Mouse (Mus musculus): ENCODE results near the gene Fam114a2. TPM values are rescaled to one million over a fixed set of nuclear protein-coding genes. Genes with fewer than 3 reads are reported as not detected.

The Fam114a2 gene
- total RNA-seq (2023): 54.7 TPM

DNA sequence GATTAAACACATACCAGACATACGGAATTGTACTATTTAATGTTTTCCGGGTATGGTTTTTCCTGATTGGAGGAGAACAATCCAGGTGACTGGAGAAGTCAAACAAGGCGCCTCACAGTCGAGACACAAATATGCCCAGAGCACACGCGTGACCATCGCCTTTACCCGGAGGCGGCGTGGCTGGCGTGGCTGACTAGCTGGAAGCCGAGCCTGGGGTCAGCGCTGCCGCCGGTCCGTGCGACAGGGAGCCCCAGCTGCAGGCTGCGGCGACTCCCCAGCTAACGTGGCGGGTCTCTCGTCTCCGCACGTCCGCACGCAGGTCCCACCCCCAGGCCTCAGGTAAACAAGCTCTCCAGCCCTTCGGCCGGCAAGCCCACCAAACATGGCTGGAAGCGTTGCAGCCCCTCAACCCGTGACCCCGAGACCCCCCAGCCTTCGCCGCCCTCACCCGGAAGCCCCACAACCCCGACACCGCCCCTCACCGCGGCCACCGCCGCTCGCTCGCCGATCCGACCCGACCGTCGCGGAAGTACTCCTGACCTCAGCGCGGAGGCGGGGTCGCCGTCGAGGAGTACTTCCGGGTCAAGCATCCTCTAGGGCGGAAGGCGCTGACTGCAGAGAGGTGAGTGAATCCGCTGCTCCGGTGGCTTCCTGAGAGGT is at the start of gene Fam114a2, which contains the start of gene Mfap3:
Fam114a2 (minus strand) TSS at position 527 of the 660 bp plus-strand sequence.
Mfap3 (plus strand) TSS at position 574 of the 660 bp plus-strand sequence.

Other genes starting within 250 kb of the Fam114a2 start
- 22.8 TPM for gene Mfap3, start within 50 bp of the Fam114a2 start, total RNA-seq (2023)
- gene Galnt10, start 126.8 kb upstream of the Fam114a2 start, total RNA-seq (2023): 76.0 TPM